Mouse (Mus musculus) yolk sac, embryonic 10.5 days (tissue): ENCODE measurements around the gene Stap2.

Source experiments
- DNase-seq: peaks from one replicate; pipeline ENCODE4 v3.0.0-alpha.2; 2017; ENCODE audit warnings: low spot score

Gene Stap2

GRCm38 (mm10) chr17:56005415-56006061 lies at the start of gene Stap2, which contains the start of gene Mpnd:
Gene Stap2, minus strand, starts transcription at chr17:56005584.
Gene Mpnd, plus strand, starts transcription at chr17:56005711.
- DNase-seq: peak; percentile 53

- no peak for DNase-seq
Measured at GRCm38 (mm10) chr17:56054938-56055337, 49.6 kb upstream of the Stap2 start.

- DNase-seq: no peak
Measured at GRCm38 (mm10) chr17:56051369-56051768, 46.0 kb upstream of the Stap2 start.

- no peak for DNase-seq
Measured at GRCm38 (mm10) chr17:56040857-56041163, 35.4 kb upstream of the Stap2 start.

GRCm38 (mm10) chr17:56040030-56040856 lies 34.9 kb upstream of the Stap2 start, which contains the start of gene Chaf1a:
Gene Chaf1a, plus strand, starts transcription at chr17:56040439.
- peak; percentile 95 for DNase-seq

GRCm38 (mm10) chr17:56039345-56039744 lies 34.0 kb upstream of the Stap2 start:
- no peak for DNase-seq

- no peak for DNase-seq
Measured at GRCm38 (mm10) chr17:56038583-56039261, 33.3 kb upstream of the Stap2 start.

GRCm38 (mm10) chr17:56036901-56037287 lies 31.5 kb upstream of the Stap2 start:
- DNase-seq: no peak

GRCm38 (mm10) chr17:56036176-56036900 lies 31.0 kb upstream of the Stap2 start, which contains the start of gene Sh3gl1:
Gene Sh3gl1, minus strand, starts transcription at chr17:56036635.
- DNase-seq: peak; percentile 97

GRCm38 (mm10) chr17:56035216-56035615 lies 29.8 kb upstream of the Stap2 start:
- DNase-seq: no peak

GRCm38 (mm10) chr17:56034726-56035100 lies 29.3 kb upstream of the Stap2 start:
- DNase-seq: no peak

GRCm38 (mm10) chr17:56034040-56034725 lies 28.8 kb upstream of the Stap2 start:
- no peak for DNase-seq

GRCm38 (mm10) chr17:56032831-56033230 lies 27.4 kb upstream of the Stap2 start:
- DNase-seq: no peak

GRCm38 (mm10) chr17:56032127-56032733 lies 26.8 kb upstream of the Stap2 start:
- DNase-seq: no peak

- DNase-seq: no peak
Measured at GRCm38 (mm10) chr17:56031431-56031830, 26.0 kb upstream of the Stap2 start.

- DNase-seq: no peak
Measured at GRCm38 (mm10) chr17:56030919-56031318, 25.5 kb upstream of the Stap2 start.

- DNase-seq: no peak
Measured at GRCm38 (mm10) chr17:56030238-56030870, 25.0 kb upstream of the Stap2 start.

- no peak for DNase-seq
Measured at GRCm38 (mm10) chr17:56027801-56028441, 22.5 kb upstream of the Stap2 start.

GRCm38 (mm10) chr17:56026881-56027280 lies 21.5 kb upstream of the Stap2 start:
- DNase-seq: no peak

GRCm38 (mm10) chr17:56026303-56026702 lies 20.9 kb upstream of the Stap2 start:
- DNase-seq: no peak
